Mouse (Mus musculus) kidney, embryonic 16.5 days (tissue): Measurements from ENCODE around the gene Tgfb1. TPM values are rescaled to one million over a fixed set of nuclear protein-coding genes. Genes with fewer than 3 reads are reported as not detected.
A peak's percentile ranks its signal among the peaks of the same experiment; 100 is the strongest.

Experiments used
- ATAC-seq: fragments of 200-750 bp; cut with Nextera tagmentation; 2 replicates; pipeline ENCODE4 v1.8.0; 2017; ENCODE audit warnings: moderate TSS enrichment; ENCODE audit not compliant: low FRiP score, low TSS enrichment
- H3K27ac ChIP-seq: fragments of 300-500 bp; sonication (generic); 2 replicates; pipeline ENCODE4 v1.5.1; 2014; ENCODE audit warnings: low read length
- H3K27me3 ChIP-seq: fragments of 300-500 bp; sonication (generic); 2 replicates; pipeline ENCODE4 v1.6.1; 2014; ENCODE audit warnings: low read length, control low read depth, mixed read lengths; ENCODE audit not compliant: insufficient read depth
- H3K36me3 ChIP-seq: fragments of 300-500 bp; sonication (generic); 2 replicates; pipeline ENCODE4 v1.6.1; 2014; ENCODE audit warnings: low read length, control low read depth, mixed read lengths; ENCODE audit not compliant: insufficient read depth
- H3K4me1 ChIP-seq: fragments of 300-500 bp; sonication (generic); 2 replicates; pipeline ENCODE4 v1.6.1; 2014; ENCODE audit warnings: low read length, control low read depth, mixed read lengths; ENCODE audit not compliant: insufficient read depth
- H3K4me2 ChIP-seq: fragments of 300-500 bp; sonication (generic); replicated peaks from 2 replicates; pipeline ENCODE4 v1.6.1; 2014; ENCODE audit warnings: low read depth, low read length
- H3K4me3 ChIP-seq: fragments of 300-500 bp; sonication (generic); 2 replicates; pipeline ENCODE4 v1.5.1; 2014; ENCODE audit warnings: mild to moderate bottlenecking, low read length
- H3K9ac ChIP-seq: fragments of 300-500 bp; sonication (generic); replicated peaks from 2 replicates; pipeline ENCODE4 v1.6.1; 2014; ENCODE audit warnings: low read length
- H3K9me3 ChIP-seq: fragments of 300-500 bp; sonication (generic); 2 replicates; pipeline ENCODE4 v1.6.1; 2016; ENCODE audit warnings: low read length, control low read depth
- WGBS: fragments of 180-500 bp; shearing (Covaris S2); extraction: QIAGEN DNeasy Blood & Tissue Kit; methylation state at CpG from one replicate; pipeline ENCODE4 v1.1.7; 2014; 5-methylcytosine and 5-hydroxymethylcytosine counted together
- polyA plus RNA-seq: library from polyadenylated mRNA; unstranded; fragments of >200 nt; fragmentation: Nextera tagmentation; extraction: Ambion mirVana; gene quantifications from 2 replicates; pipeline ENCODE4 v1.2.1, GENCODE M21; 2015

Tgfb1 gene
- polyA plus RNA-seq, 1 experiment from 2014 or later: 2.9 TPM

DNA sequence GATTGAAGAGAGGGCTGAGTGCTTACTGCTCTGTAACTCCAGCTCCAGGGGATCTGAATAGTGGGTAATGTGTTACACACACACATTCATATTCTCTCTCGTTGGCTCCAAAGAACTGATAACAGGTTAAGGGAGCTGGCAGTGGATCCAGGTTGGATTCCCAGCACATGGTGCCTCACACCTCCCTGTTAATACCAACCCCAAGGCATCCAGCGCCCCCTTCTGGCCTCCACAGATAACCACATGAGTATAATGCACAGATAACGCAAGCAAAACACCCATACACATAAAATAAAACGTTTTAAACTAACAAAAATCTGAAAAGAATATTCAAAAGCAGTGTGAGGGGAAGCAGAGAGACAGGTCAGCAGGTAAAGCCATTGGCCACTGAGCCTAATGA is 14.4 kb upstream of the Tgfb1 start:
- H3K27me3 ChIP-seq: peaks cover 29% of the 10 kb centered on the region
- H3K36me3 ChIP-seq: peaks cover 14% of the 10 kb centered on the region
- WGBS: 54% methylated on average over 4 of the region's 4 CpGs
- no peak overlapping the region for H3K4me2 ChIP-seq
- ATAC-seq: no peak
- H3K27ac ChIP-seq: no peak overlapping the region
- H3K9ac ChIP-seq: no peak overlapping the region
- H3K4me1 ChIP-seq: peaks cover 8% of the 10 kb centered on the region
- no peaks in the 10 kb centered on the region for H3K9me3 ChIP-seq
- H3K4me3 ChIP-seq: no peak overlapping the region

- no peak for ATAC-seq
- H3K27me3 ChIP-seq: peaks cover 36% of the 10 kb centered on the region
- H3K9me3 ChIP-seq: no peaks in the 10 kb centered on the region
- no peak overlapping the region; the same call in 1 of the 2 replicates for H3K9ac ChIP-seq
- no peaks in the 10 kb centered on the region for H3K36me3 ChIP-seq
- H3K27ac ChIP-seq: no peak overlapping the region
- peak overlapping the region; percentile 68 for H3K4me2 ChIP-seq
- H3K4me1 ChIP-seq: peaks cover 8% of the 10 kb centered on the region
- H3K4me3 ChIP-seq: peak overlapping the region; percentile 46; the same call in 1 of the 2 replicates
- 35% methylated on average over 9 of the region's 9 CpGs for WGBS
Observed at GRCm38 (mm10) chr7:25674297-25674696, 12.5 kb upstream of the Tgfb1 start.

DNA sequence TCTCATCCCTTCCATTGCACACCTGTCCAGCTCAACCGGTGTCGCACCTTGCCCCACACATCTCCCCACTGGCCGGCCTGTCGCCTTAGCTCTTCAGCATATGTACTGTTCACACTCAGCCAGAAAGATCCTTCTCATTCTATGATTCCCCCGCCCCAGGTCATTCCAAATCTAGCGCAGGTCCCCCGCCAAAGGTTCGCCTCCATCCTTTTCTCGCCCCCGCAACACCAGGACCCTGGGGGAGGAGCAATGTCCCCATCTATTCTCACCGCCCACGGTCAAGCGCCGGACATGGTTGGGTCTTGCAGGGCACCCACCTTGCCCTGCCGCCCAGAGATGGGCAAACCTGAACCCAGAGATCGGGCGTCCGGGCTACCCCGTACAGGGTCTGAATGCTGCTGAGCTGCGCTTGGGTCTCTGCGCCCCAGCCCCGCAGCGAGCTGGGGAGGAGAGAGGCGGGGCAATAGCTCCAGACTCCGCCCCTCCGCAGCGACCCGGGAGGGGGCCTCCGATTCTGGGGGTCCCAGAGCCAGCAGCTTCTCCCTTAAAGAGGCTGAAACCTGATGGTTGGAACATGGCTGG is 12.0 kb upstream of the Tgfb1 start, which contains the start of gene Tmem91:
Gene Tmem91 (minus strand): TSS at position 448 of the 582 bp plus-strand sequence.
- no peaks in the 10 kb centered on the region for H3K9me3 ChIP-seq
- H3K27me3 ChIP-seq: peaks cover 36% of the 10 kb centered on the region
- H3K9ac ChIP-seq: peak within 1 kb of the TSS; percentile 58
- peaks cover 8% of the 10 kb centered on the region for H3K4me1 ChIP-seq
- H3K4me2 ChIP-seq: peak within 1 kb of the TSS; percentile 68
- H3K4me3 ChIP-seq: peak within 1 kb of the TSS; percentile 46
- peak; percentile 73; the same call in 1 of the 2 replicates for ATAC-seq
- no peak within 1 kb of the TSS for H3K27ac ChIP-seq
- WGBS: 2% methylated on average over 29 of the region's 29 CpGs
- H3K36me3 ChIP-seq: no peaks in the 10 kb centered on the region

GRCm38 (mm10) chr7:25675405-25675804 is 11.4 kb upstream of the Tgfb1 start:
- peaks cover 13% of the 10 kb centered on the region for H3K4me1 ChIP-seq
- WGBS: 35% methylated on average over 6 of the region's 6 CpGs
- ATAC-seq: no peak
- no peaks in the 10 kb centered on the region for H3K36me3 ChIP-seq
- no peaks in the 10 kb centered on the region for H3K9me3 ChIP-seq
- no peak overlapping the region for H3K27ac ChIP-seq
- H3K4me2 ChIP-seq: peak overlapping the region; percentile 68; the same call in 1 of the 2 replicates
- H3K9ac ChIP-seq: no peak overlapping the region
- peak overlapping the region; percentile 46 for H3K4me3 ChIP-seq
- H3K27me3 ChIP-seq: peaks cover 36% of the 10 kb centered on the region

- no peaks in the 10 kb centered on the region for H3K36me3 ChIP-seq
- 72% methylated on average over 15 of the region's 15 CpGs for WGBS
- H3K4me2 ChIP-seq: no peak overlapping the region
- H3K9me3 ChIP-seq: no peaks in the 10 kb centered on the region
- no peak for ATAC-seq
- peaks cover 16% of the 10 kb centered on the region for H3K4me1 ChIP-seq
- peaks cover 36% of the 10 kb centered on the region for H3K27me3 ChIP-seq
- no peak overlapping the region for H3K4me3 ChIP-seq
- H3K9ac ChIP-seq: no peak overlapping the region
- H3K27ac ChIP-seq: no peak overlapping the region
Observed at GRCm38 (mm10) chr7:25676085-25676781, 10.6 kb upstream of the Tgfb1 start.

- H3K4me3 ChIP-seq: no peak overlapping the region
- peaks cover 36% of the 10 kb centered on the region for H3K27me3 ChIP-seq
- ATAC-seq: no peak
- 89% methylated on average over 7 of the region's 7 CpGs for WGBS
- H3K27ac ChIP-seq: no peak overlapping the region
- no peak overlapping the region for H3K9ac ChIP-seq
- H3K36me3 ChIP-seq: no peaks in the 10 kb centered on the region
- no peak overlapping the region for H3K4me2 ChIP-seq
- no peaks in the 10 kb centered on the region for H3K9me3 ChIP-seq
- H3K4me1 ChIP-seq: peaks cover 17% of the 10 kb centered on the region
Observed at GRCm38 (mm10) chr7:25677013-25677412, 9.8 kb upstream of the Tgfb1 start.

DNA sequence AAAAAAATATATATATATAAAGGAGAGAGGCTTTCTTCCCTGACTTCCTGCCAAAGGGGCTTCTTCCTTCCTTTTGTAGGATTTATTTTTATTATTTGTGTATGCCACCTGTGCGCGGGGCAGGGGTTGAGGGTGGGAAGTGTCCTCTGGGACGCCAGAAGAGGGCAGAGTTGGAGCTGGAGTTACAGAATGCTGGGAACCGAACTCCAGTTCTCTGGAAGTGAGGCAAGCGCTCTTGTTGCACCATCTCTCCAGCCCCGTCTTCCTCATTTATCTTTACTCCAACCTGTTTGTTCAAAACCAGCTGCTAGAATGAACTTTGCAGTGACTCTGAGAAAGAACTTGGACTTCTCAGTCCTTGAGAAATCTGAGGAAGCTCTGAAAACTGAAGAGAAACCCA is 6.8 kb upstream of the Tgfb1 start:
- WGBS: 11% methylated on average over 6 of the region's 6 CpGs
- Histone ChIP-seq H3K9ac (peak overlapping the region; percentile 64), H3K36me3 (no peaks in the 10 kb centered on the region)

DNA sequence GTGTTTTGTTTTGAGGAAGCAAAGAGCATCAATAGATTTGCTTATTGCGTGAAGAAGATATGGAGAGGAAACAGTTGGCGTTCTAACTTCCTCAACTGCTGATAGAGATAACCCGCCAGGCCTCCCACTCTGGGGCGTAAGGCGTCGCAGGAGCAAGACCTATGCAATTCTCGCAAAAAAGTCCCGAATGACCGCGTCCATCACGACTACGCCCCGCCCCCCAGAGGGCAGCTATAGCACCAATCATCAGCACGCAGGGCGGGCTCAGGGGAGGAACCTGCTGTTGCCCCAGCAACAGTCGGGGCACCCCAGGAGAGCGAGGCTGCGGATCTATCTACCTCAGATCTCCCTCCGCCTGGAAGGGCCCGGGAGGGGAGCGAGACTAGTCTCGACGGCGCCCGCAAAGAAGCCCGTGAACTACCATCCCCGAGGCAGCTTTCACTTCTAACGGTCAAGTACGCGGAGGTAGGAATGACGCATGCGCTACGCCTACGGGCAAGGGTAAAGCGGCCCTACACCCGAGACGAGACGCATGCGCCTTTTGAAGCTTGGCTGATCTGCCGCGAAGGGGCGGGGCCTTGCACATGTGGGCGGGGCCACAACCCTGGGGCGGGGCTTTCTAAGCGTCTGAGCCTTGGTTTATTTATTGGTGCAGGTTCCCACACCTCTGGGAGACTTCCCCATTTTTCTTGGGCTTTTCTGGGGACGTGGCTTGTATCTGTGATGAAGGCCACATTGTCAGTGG is 6.1 kb upstream of the Tgfb1 start, which contains the start of gene B9d2:
Gene B9d2 (plus strand): TSS at position 267 of the 745 bp plus-strand sequence.
- H3K4me2 ChIP-seq: peak within 1 kb of the TSS; percentile 64
- H3K4me3 ChIP-seq: peak within 1 kb of the TSS; percentile 57
- under 1% methylated on average over 46 of the region's 46 CpGs for WGBS
- ATAC-seq: peak; percentile 97
- peak within 1 kb of the TSS; percentile 64 for H3K9ac ChIP-seq
- H3K27me3 ChIP-seq: peaks cover 15% of the 10 kb centered on the region
- peaks cover 11% of the 10 kb centered on the region for H3K4me1 ChIP-seq
- H3K27ac ChIP-seq: peak within 1 kb of the TSS; percentile 87
- H3K9me3 ChIP-seq: no peaks in the 10 kb centered on the region
- no peaks in the 10 kb centered on the region for H3K36me3 ChIP-seq

More for the DNA sequence above, 6.8 kb upstream of the Tgfb1 start:
- Histone ChIP-seq H3K9me3 (no peaks in the 10 kb centered on the region), H3K4me2 (peak overlapping the region; percentile 64), H3K4me1 (peaks cover 14% of the 10 kb centered on the region), H3K27me3 (peaks cover 21% of the 10 kb centered on the region), H3K27ac (no peak overlapping the region), H3K4me3 (peak overlapping the region; percentile 57)
- ATAC-seq: no peak

DNA sequence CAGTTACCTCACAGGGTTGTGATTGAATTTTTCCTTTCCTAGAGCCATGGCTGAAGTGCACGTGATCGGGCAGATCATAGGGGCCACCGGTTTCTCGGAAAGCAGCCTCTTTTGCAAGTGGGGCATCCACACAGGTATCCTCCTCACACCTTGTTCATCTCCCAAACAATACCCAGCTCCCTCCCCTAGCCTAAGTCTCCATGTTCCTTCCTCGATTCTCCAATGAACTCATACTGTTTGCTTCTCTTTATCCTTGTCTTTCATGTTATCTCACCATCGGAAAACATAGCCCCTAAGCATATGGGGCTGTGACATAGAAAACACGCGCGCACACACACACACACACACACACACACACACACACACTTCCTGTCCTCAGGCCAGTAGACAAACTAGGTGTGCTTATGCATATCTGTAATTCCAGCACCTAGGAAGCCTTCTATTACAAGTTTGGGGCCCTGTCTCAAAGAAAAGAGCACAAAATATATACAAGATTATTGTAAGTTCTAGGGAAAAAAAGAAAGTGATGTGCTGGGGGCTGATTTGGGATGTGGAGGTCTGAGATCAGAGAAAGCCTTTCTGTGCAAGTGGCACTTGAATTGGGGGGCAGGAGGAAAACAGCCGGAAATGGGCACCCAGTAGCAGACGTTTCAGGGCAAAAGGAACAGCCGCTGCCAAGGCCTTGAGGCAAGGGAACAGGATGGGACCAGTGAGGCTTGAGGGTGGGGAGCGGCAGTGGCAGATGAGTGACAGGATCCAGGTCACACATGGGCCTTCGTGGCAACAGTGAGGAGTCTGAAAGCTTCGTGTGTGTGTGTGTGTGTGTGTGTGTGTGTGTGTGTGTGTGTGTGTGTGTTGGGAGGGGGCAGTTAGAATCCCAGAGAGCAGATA is 5.2 kb upstream of the Tgfb1 start:
- Histone ChIP-seq H3K4me1 (peaks cover 20% of the 10 kb centered on the region), H3K4me3 (peak overlapping the region; percentile 57), H3K9ac (no peak overlapping the region), H3K4me2 (peak overlapping the region; percentile 64), H3K9me3 (no peaks in the 10 kb centered on the region), H3K27me3 (peaks cover 8% of the 10 kb centered on the region; the same call in 1 of the 2 replicates), H3K27ac (no peak overlapping the region), H3K36me3 (no peaks in the 10 kb centered on the region)
- 60% methylated on average over 15 of the region's 15 CpGs for WGBS
- ATAC-seq: no peak
